Mouse (Mus musculus) kidney, adult 11 months (tissue): ENCODE measurements around the gene Galns.
"Not testable (repeated sequence)": the region's sequence is repeated elsewhere in the genome, so short reads cannot be mapped to it uniquely, and the experiment has no call there.

ENCODE experiments used
- DNase-seq: peaks from one replicate; pipeline ENCODE4 v3.0.0; 2022

Galns gene

DNA sequence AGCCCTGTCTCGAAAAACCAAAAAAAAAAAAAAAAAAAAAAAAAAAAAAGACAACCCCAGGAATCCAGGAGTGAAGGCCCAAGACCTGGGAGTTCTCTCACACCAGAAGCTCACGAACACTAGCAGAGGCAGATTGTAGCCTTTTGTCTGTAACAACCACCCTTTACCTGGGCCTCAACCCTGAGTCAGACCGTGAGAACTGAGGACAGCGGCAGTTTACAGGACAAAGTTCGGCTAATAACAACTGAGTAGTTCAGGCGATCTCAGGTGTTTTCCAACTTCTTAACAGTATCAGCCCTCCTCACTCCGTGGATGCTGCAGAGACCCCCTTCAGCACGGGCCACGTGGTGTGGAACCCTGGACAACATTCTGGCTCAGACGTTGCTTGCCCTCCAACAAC, 24.5 kb downstream of the Galns start:
- no peak for DNase-seq

DNA sequence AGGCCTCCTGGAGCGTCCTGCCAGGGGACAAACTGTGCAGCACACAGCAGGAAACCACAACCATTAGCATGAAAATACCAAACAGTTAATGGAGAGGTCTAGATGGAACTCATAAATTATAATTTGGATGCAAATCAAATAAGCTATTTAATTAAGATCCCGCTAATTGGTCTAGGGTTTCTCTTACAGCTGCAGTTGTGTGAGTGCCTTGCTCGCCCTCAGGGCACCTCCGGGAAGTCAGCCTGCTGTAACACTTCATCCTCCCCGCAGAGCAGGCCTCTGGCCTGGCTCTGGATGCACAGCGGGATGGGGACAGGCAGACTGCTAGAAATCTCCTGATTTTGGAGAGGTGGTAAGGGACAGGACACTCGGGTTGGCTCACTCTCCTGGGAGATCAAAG, 25.1 kb downstream of the Galns start:
- no peak for DNase-seq

GRCm38 (mm10) chr8:122585411-122585891, 25.8 kb downstream of the Galns start:
- DNase-seq: peak; percentile 25

DNA sequence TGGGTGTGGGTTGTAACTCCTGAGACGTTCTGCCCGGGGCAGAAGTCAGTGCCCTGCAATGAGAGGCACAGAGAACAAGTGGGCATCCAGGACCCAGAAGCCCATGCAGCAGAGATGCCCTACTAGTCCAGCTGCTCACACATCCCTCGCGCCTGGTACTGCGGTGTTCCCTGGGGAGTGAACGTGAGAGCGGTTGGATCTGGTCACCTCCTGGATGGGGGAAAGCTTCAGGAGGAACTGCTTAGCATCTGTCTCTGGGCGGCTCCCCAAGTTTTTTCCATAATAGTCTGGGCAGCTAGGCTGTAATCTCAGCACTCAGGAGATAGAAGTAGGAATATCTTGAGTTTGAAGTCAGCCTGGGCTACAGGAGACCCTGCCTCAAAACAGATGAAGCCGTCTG, 26.3 kb downstream of the Galns start:
- DNase-seq: no peak

GRCm38 (mm10) chr8:122580926-122581325, 30.3 kb downstream of the Galns start:
- DNase-seq: no peak

- peak; percentile 16 for DNase-seq
Observed at GRCm38 (mm10) chr8:122579196-122579595, 32.1 kb downstream of the Galns start.

DNA sequence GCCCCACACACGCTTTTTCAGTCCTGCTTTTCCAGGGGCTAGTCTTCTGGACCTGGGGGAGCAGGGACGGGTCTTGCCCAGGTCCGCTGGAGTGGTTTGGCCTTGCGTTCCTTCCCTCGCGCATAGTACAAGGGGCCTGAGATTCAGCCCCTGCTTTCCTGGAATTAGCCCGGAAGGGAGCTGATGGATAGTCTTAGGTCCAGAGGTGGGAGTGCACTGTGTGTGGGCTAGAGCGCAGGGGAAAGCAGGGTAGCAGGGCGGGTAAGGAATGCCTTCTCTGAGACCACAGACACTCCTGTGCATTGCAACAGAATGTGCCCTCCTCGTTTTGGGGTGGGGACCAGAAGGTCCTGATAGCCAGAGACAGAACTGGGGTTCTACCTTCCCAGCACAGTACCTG, 34.1 kb downstream of the Galns start:
- no peak for DNase-seq

GRCm38 (mm10) chr8:122576648-122577022, 34.6 kb downstream of the Galns start, which contains the start of gene Aprt:
Gene Aprt, minus strand, starts transcription at chr8:122576909.
- peak; percentile 94 for DNase-seq

DNA sequence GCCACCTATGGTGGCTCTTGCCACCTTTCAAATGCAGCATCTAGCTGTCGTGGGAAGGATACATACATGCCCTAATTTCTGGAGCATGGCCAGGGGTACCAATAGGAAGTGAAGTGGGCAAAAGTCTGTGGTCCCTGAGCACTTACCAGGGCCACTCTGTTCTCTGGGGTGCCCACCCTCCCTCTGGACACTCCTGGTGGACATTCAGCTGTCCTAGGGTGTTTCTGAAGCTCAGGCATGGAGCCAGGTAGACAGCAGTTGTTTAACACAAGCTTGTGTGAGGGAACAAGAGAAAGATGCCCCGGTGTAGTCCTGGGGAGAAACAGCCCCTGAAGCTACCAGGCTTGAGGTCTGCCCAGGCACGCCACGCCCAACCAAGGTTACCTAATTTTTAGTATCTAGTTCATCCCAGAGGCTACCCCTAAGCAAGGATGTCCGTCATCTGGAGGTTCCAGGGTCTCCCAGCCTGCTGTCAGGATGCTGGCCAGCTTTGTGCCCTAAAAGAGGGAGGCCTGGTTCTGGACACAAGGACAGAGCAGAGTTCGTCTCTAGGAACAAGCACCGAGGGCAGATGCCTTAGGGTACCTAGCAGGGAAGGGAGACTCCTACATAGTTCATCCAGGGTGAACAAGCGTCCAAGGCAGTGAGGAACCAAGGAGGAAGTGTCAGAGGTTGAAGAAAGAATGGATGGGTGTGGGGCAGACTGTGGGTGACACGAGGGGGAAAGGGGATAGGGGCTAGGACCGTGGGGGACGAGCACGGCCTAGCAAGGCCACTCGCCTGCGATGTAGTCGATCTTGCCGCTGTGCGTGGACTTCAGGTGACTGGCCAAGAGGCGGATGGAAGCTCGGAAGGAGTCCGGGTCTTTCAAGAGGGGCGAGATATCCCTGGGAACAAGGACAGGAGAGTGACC, 35.3 kb downstream of the Galns start:
- no peak for DNase-seq

DNA sequence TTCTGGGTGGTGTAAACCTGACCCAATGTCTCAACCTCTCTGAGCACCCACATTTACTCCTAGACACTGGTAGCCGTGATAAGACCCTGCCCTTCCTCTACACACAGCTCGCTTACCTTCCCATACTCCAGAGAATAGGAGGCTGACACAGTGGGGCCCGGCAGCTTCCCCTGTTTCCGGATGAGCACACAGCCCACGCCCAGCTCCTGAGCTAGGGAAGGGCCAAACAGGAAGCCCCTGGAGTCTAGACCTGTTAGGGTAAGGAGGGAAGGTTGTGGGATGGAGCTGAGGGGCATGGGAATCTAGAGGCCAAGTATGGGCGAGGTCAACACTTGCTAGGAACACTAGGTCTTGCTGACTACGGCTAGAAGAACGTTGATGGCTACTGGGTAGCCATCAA, 36.0 kb downstream of the Galns start:
- DNase-seq: no peak

GRCm38 (mm10) chr8:122574667-122575251, 36.5 kb downstream of the Galns start:
- peak; percentile 46 for DNase-seq

GRCm38 (mm10) chr8:122574264-122574663, 37.0 kb downstream of the Galns start:
- no peak for DNase-seq

- DNase-seq: no peak
Observed at GRCm38 (mm10) chr8:122573577-122573976, 37.7 kb downstream of the Galns start.

GRCm38 (mm10) chr8:122573176-122573575, 38.1 kb downstream of the Galns start:
- not testable (repeated sequence) for DNase-seq

DNA sequence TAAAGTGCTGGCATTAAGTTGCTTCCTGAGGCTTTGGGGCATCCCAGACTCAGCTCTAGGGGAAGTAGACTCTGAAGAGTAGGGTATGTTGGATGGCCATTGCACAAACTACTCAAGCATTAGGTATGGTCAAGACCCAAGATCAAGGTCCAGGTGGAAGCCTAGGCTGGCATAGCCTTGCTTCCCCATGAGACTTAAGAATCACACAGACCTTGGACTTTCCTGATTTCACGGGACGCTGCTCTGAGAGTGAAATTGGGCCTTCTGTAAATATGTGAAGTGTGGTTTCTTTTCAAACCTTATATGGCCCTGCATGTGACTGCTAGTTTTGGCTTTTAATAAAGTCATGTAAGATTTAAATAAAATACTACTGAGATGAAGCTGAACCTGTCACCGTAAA, 38.5 kb downstream of the Galns start:
- peak; percentile 74 for DNase-seq

DNA sequence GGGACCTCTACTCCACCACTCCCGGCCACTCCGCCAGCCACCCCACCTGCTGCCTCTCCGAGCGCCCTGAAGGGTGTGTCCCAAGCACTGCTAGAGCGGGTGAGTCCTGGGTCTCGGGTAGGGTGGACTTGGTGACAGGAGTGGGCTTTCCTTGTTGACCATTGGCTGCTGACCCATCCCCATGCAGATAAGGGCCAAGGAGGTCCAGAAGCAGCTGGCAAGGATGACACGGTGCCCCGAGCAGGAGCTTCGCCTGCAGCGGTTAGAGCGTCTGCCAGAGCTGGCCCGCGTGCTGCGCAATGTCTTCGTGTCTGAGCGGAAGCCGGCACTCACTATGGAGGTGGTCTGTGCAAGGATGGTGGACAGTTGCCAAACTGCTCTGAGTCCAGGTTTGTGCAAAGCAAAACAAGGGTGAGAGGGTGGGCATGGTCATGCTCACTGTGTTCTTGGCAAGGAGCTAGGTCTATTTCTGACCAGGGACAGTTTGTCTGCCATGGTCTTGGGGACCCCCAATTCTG, 39.5 kb downstream of the Galns start:
- no peak for DNase-seq

- no peak for DNase-seq
Observed at GRCm38 (mm10) chr8:122571153-122571552, 40.1 kb downstream of the Galns start.

DNA sequence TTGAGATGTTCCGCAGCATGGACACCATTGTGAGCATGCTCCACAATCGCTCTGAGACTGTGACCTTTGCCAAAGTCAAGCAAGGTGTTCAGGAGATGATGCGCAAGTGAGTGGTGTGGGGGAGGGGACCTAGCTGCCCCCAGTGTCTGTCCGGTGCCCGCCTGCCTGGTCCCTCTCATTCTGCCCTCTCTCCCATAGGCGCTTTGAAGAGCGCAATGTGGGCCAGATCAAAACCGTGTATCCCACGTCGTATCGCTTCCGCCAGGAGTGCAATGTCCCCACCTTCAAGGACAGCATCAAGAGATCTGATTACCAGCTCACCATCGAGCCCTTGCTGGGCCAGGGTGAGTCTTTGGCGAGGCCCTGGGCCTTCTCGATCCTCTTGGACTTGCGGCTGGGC, 41.3 kb downstream of the Galns start:
- no peak for DNase-seq

DNA sequence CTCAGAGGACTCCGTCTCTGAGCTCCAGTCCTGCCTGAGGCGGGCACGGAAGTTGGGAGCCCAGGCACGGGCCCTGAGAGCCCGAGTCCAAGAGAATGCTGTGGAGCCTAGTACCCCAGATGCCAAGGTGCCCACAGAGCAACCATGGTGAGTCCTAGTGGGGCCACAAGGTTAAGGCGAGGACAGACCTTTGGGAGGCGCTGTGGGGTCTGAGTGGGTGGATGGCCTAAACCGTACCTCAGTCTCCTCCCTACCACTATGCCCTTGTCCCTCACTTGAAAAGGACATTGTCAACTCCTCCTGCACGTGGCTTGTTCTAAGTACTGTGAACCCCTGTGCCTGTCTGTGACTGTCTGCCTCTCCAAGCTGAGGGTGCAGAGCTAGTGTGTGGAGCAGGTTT, 41.9 kb downstream of the Galns start:
- no peak for DNase-seq

GRCm38 (mm10) chr8:122568881-122569309, 42.4 kb downstream of the Galns start:
- no peak for DNase-seq

GRCm38 (mm10) chr8:122568109-122568504, 43.2 kb downstream of the Galns start:
- no peak for DNase-seq

GRCm38 (mm10) chr8:122567361-122568108, 43.7 kb downstream of the Galns start, which contains the start of gene Cdt1:
Gene Cdt1, plus strand, starts transcription at chr8:122568015.
- DNase-seq: peak; percentile 93

GRCm38 (mm10) chr8:122566766-122567165, 44.5 kb downstream of the Galns start:
- DNase-seq: no peak
